Mouse (Mus musculus): ENCODE measurements around the gene Dicer1.

Gene Dicer1

DNA sequence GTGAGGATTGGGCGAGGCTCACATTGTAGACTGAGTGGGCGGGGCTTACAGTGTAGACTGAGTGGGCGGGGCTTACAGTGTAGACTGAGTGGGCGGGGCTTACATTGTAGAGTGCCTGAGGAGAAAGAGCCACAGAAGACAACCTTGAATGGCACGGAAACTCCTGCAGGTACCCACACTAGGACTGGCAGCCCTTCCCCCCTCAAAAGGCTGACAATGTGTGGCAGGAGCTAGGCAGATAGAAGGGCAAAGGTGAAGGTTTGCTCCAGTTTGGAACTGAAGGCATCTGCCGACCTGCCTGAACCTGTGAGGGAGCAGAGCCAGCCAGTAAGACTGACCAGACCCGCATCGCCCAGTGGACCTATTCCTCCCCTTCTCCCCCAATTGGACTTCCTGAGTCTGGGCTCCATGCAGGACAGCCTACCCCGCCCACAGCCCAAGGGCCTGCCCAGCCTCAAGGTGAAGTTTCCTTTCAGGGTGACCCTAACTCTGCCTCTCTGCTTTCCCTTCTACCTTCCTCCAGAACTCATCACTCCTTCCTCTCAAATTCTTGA is 74.3 kb downstream of the Dicer1 start:
- peak; percentile 14 for DNase-seq

DNA sequence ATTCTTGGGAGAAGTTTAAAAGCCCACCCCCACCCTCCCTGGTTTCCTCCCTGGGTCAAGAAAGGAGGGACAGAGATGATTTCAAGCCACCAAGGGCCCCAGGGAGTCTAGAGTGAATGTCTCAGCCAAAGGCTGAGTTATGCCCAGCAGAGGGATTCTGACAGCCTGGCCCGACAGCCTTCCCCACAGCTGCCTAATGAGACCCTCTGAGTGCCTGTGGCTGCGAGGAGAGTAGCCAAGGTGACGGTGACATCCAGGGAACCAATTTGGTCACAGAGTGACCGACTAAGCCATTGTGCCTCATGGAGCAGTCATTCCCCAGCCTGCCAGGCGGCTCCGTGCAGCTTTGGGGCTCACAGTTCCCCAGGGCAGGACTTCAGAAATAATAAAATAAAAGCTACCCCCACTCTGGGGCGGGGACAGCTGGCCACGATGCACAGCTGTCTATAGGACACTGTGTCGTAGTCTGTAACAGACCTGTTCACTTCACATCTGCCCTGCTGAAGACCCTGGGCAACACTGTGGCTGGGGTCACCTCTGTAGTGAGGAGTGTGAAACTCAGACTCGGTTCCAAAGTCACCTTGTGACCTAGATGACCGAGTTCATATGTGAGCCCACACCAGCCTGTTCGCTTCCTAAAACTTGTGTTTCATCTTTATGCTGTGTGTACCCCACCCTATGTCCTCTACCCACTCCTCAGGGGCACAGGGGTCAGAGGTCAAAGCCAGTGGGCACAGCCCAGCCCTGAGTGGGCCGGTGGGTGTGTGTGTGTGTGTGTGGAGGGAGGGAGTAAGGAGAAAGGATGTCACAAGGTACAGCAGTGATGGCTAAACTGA is 75.0 kb downstream of the Dicer1 start:
- DNase-seq = no peak

DNA sequence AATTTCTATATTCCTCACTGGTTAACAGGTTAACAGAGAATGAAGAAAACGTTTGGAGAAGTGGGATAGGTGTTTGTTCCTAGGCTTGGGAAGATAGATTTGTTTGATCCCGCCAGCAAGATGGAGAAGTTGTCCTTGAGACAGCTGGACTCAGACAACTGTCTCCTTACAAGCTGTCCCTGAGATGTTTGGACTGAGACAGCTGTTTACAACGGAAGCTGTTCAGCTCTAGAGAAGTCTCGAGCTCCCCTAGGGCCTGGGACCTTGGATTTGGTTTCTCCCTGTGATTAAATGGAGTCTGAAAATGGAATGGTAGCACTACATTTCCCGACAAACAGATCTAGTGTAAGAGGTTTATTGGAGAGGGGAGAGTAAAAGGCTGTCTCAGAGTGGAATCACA is 78.8 kb downstream of the Dicer1 start:
- peak; percentile 48 for DNase-seq

DNA sequence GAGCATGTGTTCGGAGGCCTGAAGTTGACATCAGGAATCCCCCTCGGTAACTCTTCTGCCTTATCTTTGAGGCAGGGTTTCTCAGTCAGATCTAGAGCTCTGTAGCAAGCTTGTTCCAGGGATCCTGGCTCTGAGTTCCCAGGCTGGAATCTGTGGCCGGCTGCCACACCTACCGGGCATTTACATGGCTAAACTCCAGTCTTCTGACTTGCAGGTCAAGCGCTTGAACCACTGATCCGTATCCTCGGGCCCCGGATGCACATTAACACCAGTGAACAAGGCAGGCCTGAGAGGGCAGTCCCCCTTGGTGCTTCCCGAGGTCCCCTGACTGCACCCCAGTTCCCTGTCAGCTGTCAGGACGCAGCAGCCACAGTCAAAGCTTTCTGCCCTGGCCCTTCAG is 79.3 kb downstream of the Dicer1 start:
- peak; percentile 27 for DNase-seq

DNA sequence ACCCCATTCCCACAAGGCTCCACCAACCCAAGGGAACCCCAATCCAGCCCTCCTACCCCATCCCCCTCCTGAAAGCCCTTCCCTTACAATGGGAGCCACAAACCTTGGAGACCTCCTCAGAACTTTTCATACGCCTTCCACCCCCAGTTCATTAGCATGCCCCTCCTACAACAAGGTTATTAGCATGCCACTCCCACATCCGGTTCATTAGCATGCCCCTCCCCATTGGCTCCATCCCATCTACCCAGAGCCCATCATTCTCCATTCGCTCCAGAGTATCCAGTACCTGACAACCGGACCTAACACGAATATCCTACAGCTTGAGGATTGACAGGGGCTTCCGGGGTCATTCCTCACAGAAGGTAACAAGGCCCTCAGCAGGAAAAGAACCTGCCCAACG is 83.9 kb downstream of the Dicer1 start:
- DNase-seq = no peak

DNA sequence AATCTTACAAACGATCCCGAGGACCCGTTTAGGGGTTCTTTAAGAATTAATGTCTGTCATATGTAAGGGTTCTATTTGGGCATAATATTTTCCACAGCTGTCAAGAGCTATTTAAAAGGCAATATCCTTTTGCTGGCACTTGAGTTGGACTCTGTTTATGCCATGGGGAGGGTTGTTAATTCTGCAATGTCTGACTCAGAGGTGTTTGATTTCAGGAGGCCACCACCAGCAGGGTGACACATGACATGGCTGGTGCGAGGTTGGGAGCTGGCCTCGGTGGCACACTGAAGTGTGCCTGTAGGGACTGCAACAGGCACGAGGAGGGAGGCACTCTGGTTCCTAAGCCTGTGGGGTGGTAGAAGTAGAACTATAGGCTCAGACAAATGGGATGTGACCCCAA is 85.8 kb downstream of the Dicer1 start:
- DNase-seq = no peak

DNA sequence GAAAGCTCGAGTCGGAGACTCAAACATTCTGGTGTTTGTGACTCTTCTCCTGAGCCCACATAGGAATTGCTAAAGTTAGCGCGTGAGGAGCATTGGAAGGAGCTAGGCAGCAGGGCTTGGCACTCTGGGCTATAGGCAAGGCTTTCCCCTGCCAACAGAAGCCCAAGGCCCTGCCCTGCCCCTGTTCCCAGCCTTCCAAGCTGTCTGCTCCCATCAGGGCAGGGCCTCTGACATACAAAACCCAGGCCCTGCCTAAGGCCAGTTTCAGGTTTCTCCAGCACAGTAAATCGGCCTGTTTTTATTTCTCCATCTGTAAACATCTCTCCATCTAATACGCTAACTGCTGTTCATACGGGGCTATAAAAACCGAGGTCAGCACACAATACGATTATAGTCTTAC is 86.2 kb downstream of the Dicer1 start:
- DNase-seq = no peak

DNA sequence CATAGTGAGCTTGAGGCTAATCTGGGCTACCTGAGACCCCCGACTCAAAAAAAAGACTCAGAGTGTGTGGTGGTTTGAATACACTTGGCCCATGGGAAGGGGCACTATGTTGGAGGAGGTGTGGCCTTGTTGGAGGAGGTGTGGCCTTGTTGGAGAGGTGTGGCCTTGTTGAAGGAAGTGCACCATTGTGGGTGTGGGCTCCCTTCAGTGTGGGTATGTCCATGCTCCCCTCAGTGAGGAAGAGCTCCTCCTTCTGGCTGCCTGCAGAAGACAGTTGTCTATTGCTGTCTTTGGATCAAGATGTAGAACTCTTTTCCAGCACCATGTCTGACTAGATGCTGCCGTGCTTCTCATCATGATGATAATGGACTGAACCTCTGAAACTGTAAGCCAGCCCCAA is 95.6 kb downstream of the Dicer1 start:
- DNase-seq = no peak

DNA sequence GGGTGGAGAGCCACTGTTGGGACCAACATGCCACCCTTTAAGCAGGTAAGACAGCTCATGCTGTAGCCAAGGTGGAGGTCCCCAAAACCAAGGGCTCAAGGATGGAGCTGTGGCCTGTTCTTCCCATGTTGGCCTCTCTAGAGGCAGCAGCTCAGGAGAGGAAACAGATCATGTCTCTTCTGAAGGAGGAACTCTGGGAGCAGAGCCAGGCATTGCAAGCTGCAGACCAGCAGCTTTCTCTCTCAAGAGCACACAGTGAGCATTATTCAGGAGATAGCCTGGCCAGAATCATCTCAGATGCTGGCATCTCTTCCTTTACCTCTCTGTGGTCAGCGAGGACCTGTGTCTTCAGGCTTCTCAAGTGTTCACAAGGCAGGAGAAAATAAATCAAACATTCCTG is 96.7 kb downstream of the Dicer1 start:
- no peak for DNase-seq

DNA sequence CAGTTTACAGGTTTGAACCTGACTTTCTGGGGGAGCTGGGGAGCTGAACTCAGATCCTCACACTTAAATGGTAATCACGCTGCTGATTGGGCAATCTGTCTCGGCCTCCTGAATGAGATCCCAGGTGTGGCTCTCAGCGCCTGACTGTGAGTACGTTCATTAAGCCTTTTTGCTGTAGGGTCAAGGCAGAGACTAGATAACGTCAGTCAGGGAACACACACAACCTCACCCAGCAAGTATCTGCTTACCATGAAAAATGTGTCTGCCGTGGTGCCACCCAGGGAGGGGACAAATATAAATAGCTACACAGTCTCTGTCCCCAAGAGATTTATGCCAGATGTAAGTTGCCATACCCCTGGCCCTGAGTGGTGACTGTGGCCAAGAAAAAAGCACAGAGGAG is 99.7 kb downstream of the Dicer1 start:
- no peak for DNase-seq

DNA sequence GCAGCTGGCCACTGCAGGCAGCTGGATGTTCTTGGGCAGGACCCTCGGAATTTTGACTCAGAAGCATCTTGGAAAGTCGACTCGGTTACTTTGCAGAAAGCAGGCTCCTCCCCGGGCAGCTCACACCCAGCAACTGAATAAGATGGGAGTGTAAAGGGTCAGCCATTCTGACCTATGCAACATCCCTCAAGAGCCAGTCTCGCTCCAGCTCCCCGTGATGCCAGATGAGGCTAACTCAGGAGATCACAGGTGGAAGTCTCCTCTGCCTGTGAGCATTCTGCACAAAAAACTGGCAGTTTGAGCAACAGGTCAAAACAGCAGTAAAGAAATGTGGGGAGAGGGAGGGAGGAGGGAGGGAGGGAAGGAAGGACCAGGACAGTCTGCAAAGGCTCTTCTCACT is 100.5 kb downstream of the Dicer1 start:
- no peak for DNase-seq

DNA sequence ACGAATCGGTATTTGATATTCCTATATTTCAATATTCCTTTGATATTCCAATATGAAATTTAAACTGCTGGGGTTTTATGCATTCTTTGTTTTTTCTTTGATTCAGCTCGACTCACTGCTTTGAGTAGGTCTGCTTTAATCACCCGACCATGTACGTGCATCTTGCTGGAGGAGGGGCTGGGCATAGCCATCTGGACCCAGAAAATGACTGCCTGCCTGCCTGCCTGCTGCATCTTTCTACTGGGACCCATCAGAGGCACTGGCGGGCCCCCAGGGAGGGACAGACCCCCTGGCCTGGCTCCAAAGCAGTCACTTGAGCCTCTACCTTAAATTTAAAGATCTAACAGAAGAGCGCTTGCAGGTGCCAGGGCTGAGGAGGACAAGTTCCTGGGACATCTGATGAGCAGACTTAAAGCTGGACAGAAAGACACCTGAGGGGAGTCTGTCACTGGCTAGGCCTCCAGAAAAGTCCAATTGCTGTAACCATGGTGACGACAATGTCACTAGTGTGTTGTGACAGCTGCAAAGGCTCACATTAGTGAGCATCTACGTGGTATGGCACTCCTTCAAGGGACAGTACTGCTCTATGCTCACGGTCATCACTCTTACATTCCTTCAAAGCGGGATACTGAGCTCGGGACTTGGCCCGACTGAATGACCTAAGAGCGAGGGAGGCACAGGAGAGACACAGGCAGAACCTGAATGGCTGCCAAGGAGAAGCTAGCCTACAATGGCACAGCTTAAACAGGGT is 101.1 kb downstream of the Dicer1 start:
- no peak for DNase-seq

DNA sequence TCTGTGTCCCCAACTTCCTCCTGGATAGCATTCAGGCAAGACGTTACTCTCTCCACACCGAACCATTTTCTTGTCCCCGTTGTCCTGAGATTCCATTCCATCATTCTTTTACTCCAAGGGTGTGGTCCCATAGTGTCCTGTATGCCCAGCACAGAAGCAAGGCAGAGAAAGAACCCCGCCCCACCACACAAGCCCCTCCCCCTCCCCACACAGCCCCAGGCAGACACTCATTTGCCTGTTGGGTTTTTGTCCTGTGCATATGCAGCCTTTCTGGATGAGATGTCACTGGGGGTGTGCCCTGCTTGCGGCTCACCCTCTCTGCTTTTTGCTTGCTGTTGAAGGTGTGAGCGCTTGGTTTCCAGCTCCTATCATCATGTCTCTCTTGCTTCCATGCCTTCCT is 103.4 kb downstream of the Dicer1 start:
- DNase-seq = no peak

DNA sequence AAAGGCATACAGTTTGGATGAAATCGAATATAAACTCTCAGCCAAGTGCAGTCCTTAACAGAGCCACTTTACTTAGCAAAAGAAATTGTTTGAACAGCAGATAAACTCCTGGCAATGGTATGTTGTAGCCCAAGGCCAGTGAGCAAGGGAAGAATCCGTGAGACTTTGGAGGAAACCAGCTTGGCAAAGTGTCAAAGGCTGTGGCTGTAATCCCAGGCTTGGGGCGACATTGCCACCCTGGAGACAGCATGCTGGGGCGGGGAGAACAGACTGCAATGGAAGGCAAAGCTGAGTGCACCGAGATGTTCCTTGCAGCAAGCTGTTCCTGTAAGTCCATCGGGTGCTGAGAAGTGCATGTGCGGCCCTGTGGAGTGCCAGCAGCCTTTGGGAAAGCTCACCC is 109.4 kb downstream of the Dicer1 start:
- peak; percentile 35 for DNase-seq

DNA sequence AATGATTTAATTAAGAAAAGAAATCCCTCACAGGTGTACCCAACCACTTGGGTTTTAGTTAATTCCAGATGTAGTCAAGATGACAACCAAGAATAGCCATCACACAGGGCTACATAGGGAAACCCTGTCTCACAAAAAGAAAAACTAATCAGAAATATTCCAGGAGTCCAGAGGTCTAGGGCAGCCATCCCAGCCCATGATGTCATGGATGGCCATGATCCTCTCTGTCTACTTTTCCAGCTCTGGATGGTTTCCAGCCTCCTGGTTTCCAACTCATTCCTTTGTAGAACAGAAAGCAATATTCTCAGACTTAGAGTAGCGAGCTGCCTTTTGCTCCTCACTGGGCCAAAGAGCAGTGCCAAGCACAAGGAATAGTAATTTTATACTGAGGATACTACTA is 110.8 kb downstream of the Dicer1 start:
- DNase-seq = peak; percentile 37

DNA sequence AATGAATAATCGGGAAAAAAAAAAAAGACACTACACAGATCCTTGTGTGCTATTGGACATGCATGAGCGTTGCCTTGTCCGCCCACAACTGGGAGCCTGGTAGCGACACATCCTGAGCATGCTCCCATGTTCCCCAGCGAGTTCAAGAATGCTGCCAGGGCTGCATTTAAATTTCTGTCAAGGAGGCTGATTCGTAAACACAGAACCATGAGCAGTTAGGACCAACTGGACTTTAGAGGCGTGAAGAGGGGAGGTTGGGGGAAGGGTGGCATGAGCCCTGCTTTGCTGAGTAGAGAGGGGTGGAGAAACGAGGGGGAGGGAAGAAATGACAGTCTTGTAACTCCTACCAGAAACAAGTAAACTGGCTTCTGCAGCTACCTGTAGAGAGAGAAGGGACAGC is 113.6 kb downstream of the Dicer1 start:
- DNase-seq = peak; percentile 18

Data from lung, postnatal 10 days (tissue).